Mouse (Mus musculus) MEL (cell line): ENCODE data around the gene Gsx2.

Experiments
- CTCF ChIP-seq, 3 experiments: IDR thresholded peaks in 2 of 3; conservative IDR thresholded peaks in 1 of 3; 2 replicates each; pipeline ENCODE4 v1.5.1; 2011 to 2012; ENCODE audit warnings: low read length in 3 of 3, low read depth in 2 of 3, mild to moderate bottlenecking in 2 of 3, improper control_type of control experiment in 1 of 3, inconsistent platforms in 1 of 3, mixed read lengths in 1 of 3, moderate library complexity in 1 of 3; ENCODE audit not compliant: control insufficient read depth in 1 of 3, insufficient read depth in 1 of 3, poor library complexity in 1 of 3, severe bottlenecking in 1 of 3
- USF1 ChIP-seq: IDR thresholded peaks from 2 replicates; pipeline ENCODE4 v1.6.1; 2014; ENCODE audit warnings: low read depth, mild to moderate bottlenecking, inconsistent platforms, low read length, improper control_type of control experiment, moderate library complexity
- ZC3H11A ChIP-seq: IDR thresholded peaks from 2 replicates; pipeline ENCODE4 v1.6.1; 2012; ENCODE audit warnings: low read depth, mild to moderate bottlenecking, inconsistent platforms, low read length, improper control_type of control experiment

DNA sequence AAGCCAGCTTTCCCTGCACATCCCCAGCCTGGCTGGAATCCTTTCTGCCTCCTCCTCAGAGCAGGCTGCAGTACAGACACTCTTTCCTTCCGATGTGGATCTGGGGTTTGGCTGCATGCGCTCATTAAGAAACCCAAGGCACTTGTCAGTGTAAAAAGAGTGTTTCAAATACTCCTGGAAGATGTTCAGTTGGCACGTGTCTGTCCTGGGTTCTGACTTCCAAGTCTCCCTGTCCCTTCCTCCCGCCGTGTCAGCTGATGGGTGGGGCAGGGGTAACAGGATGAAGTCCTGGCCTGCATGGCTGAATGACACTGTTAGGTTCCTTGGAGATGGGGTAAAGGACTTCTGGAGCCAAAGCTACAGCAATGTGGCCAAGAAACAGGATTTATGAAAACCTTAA is 46.2 kb downstream of the Gsx2 start:
- TF ChIP-seq CTCF (IDR thresholded peaks at IDR 0.05 in 2 of 3, conservative IDR thresholded peaks at IDR 0.05 in 1 of 3; ENCODE audit: control insufficient read depth in 1 of 3, insufficient read depth in 1 of 3, low read depth in 2 of 3, low read length in 3 of 3, poor library complexity in 1 of 3, severe bottlenecking in 1 of 3) (no peak), USF1 (no peak), ZC3H11A (no peak)
